Comparison of ENCODE assay signal across 8 mouse cellular contexts in the genomic region with DNA sequence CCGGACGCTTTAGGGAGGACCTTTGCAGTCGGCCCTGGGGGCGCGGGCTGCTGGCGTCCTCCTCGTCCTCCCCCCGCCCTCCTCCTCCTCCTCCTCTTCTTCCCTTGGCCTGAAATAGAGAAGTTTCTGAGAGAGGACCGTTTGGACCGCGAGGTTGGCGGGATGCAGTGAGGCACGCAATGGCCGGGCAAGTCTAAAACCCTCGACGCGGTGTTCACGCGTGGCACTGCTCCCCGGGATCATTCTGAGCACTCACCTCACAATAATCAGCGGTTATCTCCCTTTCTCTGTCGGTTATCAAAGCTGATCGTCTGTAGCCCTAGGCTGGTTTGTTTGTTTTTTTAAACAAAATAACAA. TPM values are rescaled to one million over a fixed set of nuclear protein-coding genes. Genes with fewer than 3 reads are reported as not detected.
DNase-seq lines count a peak whose midpoint lies in the region; ATAC-seq and TF ChIP-seq lines count a peak whose summit lies in the region.

No protein-coding gene starts in this region.

- H3K36me3 ChIP-seq in kidney, embryonic 16.5 days (ENCODE audit: insufficient read depth, low read length) = peaks cover 13% of the 10 kb centered on the region; the same call in 1 of the 2 replicates
- peaks cover 23% of the 10 kb centered on the region for H3K36me3 ChIP-seq in embryonic facial prominence, embryonic 10.5 days (replicated peaks)
- no peaks in the 10 kb centered on the region; the same call in 1 of the 2 replicates for H3K36me3 ChIP-seq in intestine, embryonic 15.5 days
- no peaks in the 10 kb centered on the region for H3K36me3 ChIP-seq in myocyte (ENCODE audit: control insufficient read depth, insufficient read depth)

- ATAC-seq in kidney, embryonic 16.5 days (ENCODE audit: low FRiP score, low TSS enrichment) = no peak; the same call in 1 of the 2 replicates
- peak; percentile 71 for ATAC-seq in intestine, embryonic 15.5 days

- DNase-seq in kidney, postnatal 25 days = no peak
- DNase-seq in embryonic facial prominence, embryonic 10.5 days (ENCODE audit: low spot score) = no peak
- DNase-seq in adrenal gland, adult (ENCODE audit: inconsistent age in 2 of 2, low spot score in 1 of 2) = no peak
- DNase-seq in layer of hippocampus, postnatal 10 days (ENCODE audit: low spot score in 2 of 2) = no peak
- no peak for DNase-seq in kidney, postnatal 4 days

- no peaks in the 10 kb centered on the region for H3K27me3 ChIP-seq in kidney, embryonic 16.5 days (ENCODE audit: insufficient read depth, low read length)
- H3K27me3 ChIP-seq in embryonic facial prominence, embryonic 10.5 days (replicated peaks; ENCODE audit: low read depth, poor library complexity, severe bottlenecking) = no peaks in the 10 kb centered on the region
- no peaks in the 10 kb centered on the region for H3K27me3 ChIP-seq in intestine, embryonic 15.5 days (replicated peaks)
- H3K27me3 ChIP-seq in myocyte (ENCODE audit: control insufficient read depth, insufficient read depth, insufficient read length) = no peaks in the 10 kb centered on the region

- 1% methylated on average over 23 of the region's 23 CpGs for WGBS in kidney, embryonic 16.5 days
- WGBS in embryonic facial prominence, embryonic 10.5 days = under 1% methylated on average over 23 of the region's 23 CpGs
- WGBS in intestine, embryonic 15.5 days = under 1% methylated on average over 23 of the region's 23 CpGs

- H3K4me1 ChIP-seq in kidney, embryonic 16.5 days (ENCODE audit: insufficient read depth, low read length) = peaks cover 19% of the 10 kb centered on the region
- peaks cover 25% of the 10 kb centered on the region for H3K4me1 ChIP-seq in embryonic facial prominence, embryonic 10.5 days
- H3K4me1 ChIP-seq in intestine, embryonic 15.5 days (replicated peaks) = no peaks in the 10 kb centered on the region; the same call in 1 of the 2 replicates

- H3K4me3 ChIP-seq in kidney, embryonic 16.5 days (ENCODE audit: low read length) = peak overlapping the region; percentile 88
- peak overlapping the region; percentile 100 for H3K4me3 ChIP-seq in embryonic facial prominence, embryonic 10.5 days
- peak overlapping the region; percentile 99 for H3K4me3 ChIP-seq in intestine, embryonic 15.5 days (replicated peaks)
- H3K4me3 ChIP-seq in myocyte = peak overlapping the region; percentile 91

- H3K4me2 ChIP-seq in kidney, embryonic 16.5 days (replicated peaks; ENCODE audit: low read depth, low read length) = peak overlapping the region; percentile 84
- H3K4me2 ChIP-seq in intestine, embryonic 15.5 days (replicated peaks) = peak overlapping the region; percentile 57
- peak overlapping the region; percentile 96 for H3K4me2 ChIP-seq in myocyte (ENCODE audit: low read depth)

- peak overlapping the region; percentile 88 for H3ac ChIP-seq in myocyte (ENCODE audit: control insufficient read depth, insufficient read length)

- H3K9me3 ChIP-seq in kidney, embryonic 16.5 days (ENCODE audit: low read length) = no peaks in the 10 kb centered on the region
- H3K9me3 ChIP-seq in embryonic facial prominence, embryonic 10.5 days = no peaks in the 10 kb centered on the region
- no peaks in the 10 kb centered on the region for H3K9me3 ChIP-seq in intestine, embryonic 15.5 days

- peak overlapping the region; percentile 100 for H3K27ac ChIP-seq in kidney, embryonic 16.5 days (ENCODE audit: low read length)
- H3K27ac ChIP-seq in embryonic facial prominence, embryonic 10.5 days (replicated peaks) = peak overlapping the region; percentile 100
- H3K27ac ChIP-seq in intestine, embryonic 15.5 days = peak overlapping the region; percentile 99

- peak overlapping the region; percentile 99 for H3K9ac ChIP-seq in kidney, embryonic 16.5 days (replicated peaks; ENCODE audit: low read length)
- H3K9ac ChIP-seq in intestine, embryonic 15.5 days = peak overlapping the region; percentile 99

- TF ChIP-seq POLR2A in myocyte (IDR thresholded peaks at IDR 0.05; ENCODE audit: insufficient read length, low read depth) = no peak

- H3K79me2 ChIP-seq in myocyte (ENCODE audit: control insufficient read depth, insufficient read depth) = peaks cover 44% of the 10 kb centered on the region

TF ChIP-seq in myocyte, 11 proteins besides CTCF, POLR2A, EP300 and RAD21:
- no peak for TF ChIP-seq REST (IDR thresholded peaks at IDR 0.05; ENCODE audit: insufficient read depth, insufficient read length)
- TF ChIP-seq MYOG (IDR thresholded peaks at IDR 0.05; ENCODE audit: control insufficient read depth in 1 of 3, insufficient read depth in 1 of 3, insufficient read length in 2 of 3, low read depth in 2 of 3) = no peak
- no peak for TF ChIP-seq POLR2AphosphoS2 (IDR thresholded peaks at IDR 0.05; ENCODE audit: insufficient read length, low read depth)
- TF ChIP-seq USF1 (IDR thresholded peaks at IDR 0.05; ENCODE audit: low read depth) = no peak
- no peak for TF ChIP-seq TCF12 (IDR thresholded peaks at IDR 0.05; ENCODE audit: insufficient read depth, poor library complexity, severe bottlenecking)
- no peak for TF ChIP-seq E2F4 (IDR thresholded peaks at IDR 0.05; ENCODE audit: insufficient read depth)
- no peak for TF ChIP-seq TCF3 (IDR thresholded peaks at IDR 0.05; ENCODE audit: insufficient read length, low read depth)
- no peak for TF ChIP-seq SRF (IDR thresholded peaks at IDR 0.05; ENCODE audit: control insufficient read depth, insufficient read length, low read depth)
- TF ChIP-seq MAX (IDR thresholded peaks at IDR 0.05; ENCODE audit: low read depth) = no peak
- no peak for TF ChIP-seq CEBPB (IDR thresholded peaks at IDR 0.05; ENCODE audit: insufficient read depth, poor library complexity, severe bottlenecking)
- TF ChIP-seq MYOD1 (IDR thresholded peaks at IDR 0.05; ENCODE audit: control insufficient read depth in 1 of 3, insufficient read length in 2 of 3, low read depth in 2 of 3) = no peak
TF ChIP-seq in myocyte: peak in this region for 0.

RNA-seq across cellular contexts. Expression of a gene that starts 0.3 kb away (rescaled TPM):
- polyA plus RNA-seq in kidney, embryonic 16.5 days (2015; fragmentation: Nextera tagmentation; extraction: Ambion mirVana) = 31.7 and 36.0 TPM in 2 replicates
- polyA plus RNA-seq in embryonic facial prominence, embryonic 10.5 days (2016; fragmentation: Nextera tagmentation; extraction: Ambion mirVana) = 50.5 and 55.4 TPM in 2 replicates
- polyA plus RNA-seq in intestine, embryonic 15.5 days (2015; fragmentation: Nextera tagmentation; extraction: Ambion mirVana) = 36.2 and 41.8 TPM in 2 replicates
- 8.8 TPM for polyA plus RNA-seq in myocyte (2012; fragmentation: generic; extraction: Trizol)
- 10 to 100 TPM; 38.8 to 45.4 TPM for total RNA-seq in layer of hippocampus, postnatal 10 days (2021)

RNA-seq across cellular contexts. Expression of a gene that starts 55.0 kb away (rescaled TPM):
- 12.0 and 14.3 TPM in 2 replicates for polyA plus RNA-seq in kidney, embryonic 16.5 days (2015; fragmentation: Nextera tagmentation; extraction: Ambion mirVana)
- polyA plus RNA-seq in embryonic facial prominence, embryonic 10.5 days (2016; fragmentation: Nextera tagmentation; extraction: Ambion mirVana) = 10.8 and 12.5 TPM in 2 replicates
- 13.6 and 14.9 TPM in 2 replicates for polyA plus RNA-seq in intestine, embryonic 15.5 days (2015; fragmentation: Nextera tagmentation; extraction: Ambion mirVana)
- polyA plus RNA-seq in myocyte (2012; fragmentation: generic; extraction: Trizol) = 18.0 TPM
- 10 to 100 TPM; 43.0 to 49.7 TPM for total RNA-seq in layer of hippocampus, postnatal 10 days (2021)
